Mouse (Mus musculus) lung, postnatal 0 days (tissue): ENCODE results near the gene Atp13a3.

ENCODE experiments used
- CTCF ChIP-seq: IDR thresholded peaks from 2 replicates; pipeline ENCODE4 v1.5.1; 2016; ENCODE audit warnings: antibody characterized with exemption, mild to moderate bottlenecking
- EP300 ChIP-seq: IDR thresholded peaks from 2 replicates; pipeline ENCODE4 v1.6.1; 2016; ENCODE audit warnings: antibody characterized with exemption, mild to moderate bottlenecking, control low read depth

DNA sequence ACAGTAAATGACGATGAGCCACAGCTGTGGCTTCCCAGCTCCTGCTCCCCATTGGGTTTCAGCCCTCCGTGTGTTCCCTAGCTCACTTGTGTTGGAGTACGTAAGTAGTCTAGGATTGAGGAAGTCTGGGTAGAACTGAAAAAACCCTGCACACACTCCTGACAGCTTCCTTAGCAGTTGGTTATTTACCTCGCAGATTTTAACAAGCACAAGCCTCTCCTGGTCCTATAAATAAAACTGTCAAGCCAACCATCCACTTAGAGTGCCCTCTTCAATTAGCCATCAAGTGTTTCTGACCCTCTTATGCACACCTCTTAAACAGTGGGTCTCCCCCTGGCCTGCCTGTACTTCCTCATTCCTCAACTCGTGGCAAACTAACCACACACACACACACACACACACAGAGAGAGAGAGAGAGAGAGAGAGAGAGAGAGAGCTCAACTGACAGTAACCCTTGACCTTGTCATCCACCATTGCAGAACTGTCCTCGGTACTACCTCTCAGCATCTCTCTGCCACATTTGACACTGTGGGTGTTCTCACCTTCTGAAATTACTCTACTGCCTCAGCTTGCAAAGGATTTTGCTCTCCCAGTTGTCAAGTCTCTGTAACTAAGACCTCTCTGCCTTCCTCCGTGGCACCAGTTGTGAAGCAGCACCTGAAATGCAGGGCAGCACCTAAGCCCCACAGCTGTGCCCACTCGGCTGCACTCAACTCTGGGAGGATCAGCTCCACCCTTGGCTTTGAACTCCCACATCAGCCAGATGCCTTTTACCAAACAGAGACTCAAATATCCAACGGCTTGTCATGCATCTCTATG is 15.7 kb downstream of the Atp13a3 start:
- no peak for TF ChIP-seq CTCF
- peak; percentile 98 for TF ChIP-seq EP300
